7 mouse cellular contexts compared by ENCODE assay signal in genomic region chr8:70873364-70873985, GRCm38 (mm10). TPM values are rescaled to one million over a fixed set of nuclear protein-coding genes. Genes with fewer than 3 reads are reported as not detected.
A peak's percentile ranks its signal among the peaks of the same experiment; 100 is the strongest.
DNase-seq lines count a peak whose midpoint lies in the region; ATAC-seq and TF ChIP-seq lines count a peak whose summit lies in the region.

Ccdc124 (minus strand) TSS chr8:70873935.

- TF ChIP-seq CTCF in kidney, adult 2 months (conservative IDR thresholded peaks at IDR 0.05; ENCODE audit: insufficient read depth, insufficient read length, low read depth, low read length), result peak; percentile 81
- peak; percentile 95 for TF ChIP-seq CTCF in spleen, adult 2 months (IDR thresholded peaks at IDR 0.05; ENCODE audit: extremely low read depth, insufficient read depth, insufficient read length, insufficient replicate concordance)

- TF ChIP-seq POLR2A in kidney, adult 2 months (IDR thresholded peaks at IDR 0.05; ENCODE audit: low read depth, low read length), result peak; percentile 9
- peak; percentile 22 for TF ChIP-seq POLR2A in spleen, adult 2 months (IDR thresholded peaks at IDR 0.05; ENCODE audit: low read depth, low read length)

- WGBS in embryonic facial prominence, embryonic 12.5 days, result under 1% methylated on average over 46 of the region's 46 CpGs
- 1% methylated on average over 46 of the region's 46 CpGs for WGBS in kidney, adult 2 months
- 1% methylated on average over 46 of the region's 46 CpGs for WGBS in limb, embryonic 12.5 days
- 1% methylated on average over 46 of the region's 46 CpGs for WGBS in midbrain, embryonic 15.5 days
- 2% methylated on average over 43 of the region's 46 CpGs for WGBS in spleen, adult 2 months

- no peaks in the 10 kb centered on the region for H3K9me3 ChIP-seq in embryonic facial prominence, embryonic 12.5 days
- H3K9me3 ChIP-seq in limb, embryonic 12.5 days, result no peaks in the 10 kb centered on the region
- no peaks in the 10 kb centered on the region for H3K9me3 ChIP-seq in midbrain, embryonic 15.5 days

- ATAC-seq in embryonic facial prominence, embryonic 12.5 days (ENCODE audit: insufficient number of reproducible peaks, insufficient read depth, low FRiP score, low TSS enrichment), result peak; percentile 85
- ATAC-seq in limb, embryonic 12.5 days (ENCODE audit: insufficient number of reproducible peaks, insufficient read depth, low FRiP score, low TSS enrichment, low read depth), result peak; percentile 92
- peak; percentile 87 for ATAC-seq in midbrain, embryonic 15.5 days (replicated peaks)

- H3K4me2 ChIP-seq in embryonic facial prominence, embryonic 12.5 days (replicated peaks), result peak within 1 kb of the TSS; percentile 85
- H3K4me2 ChIP-seq in limb, embryonic 12.5 days, result peak within 1 kb of the TSS; percentile 79
- peak within 1 kb of the TSS; percentile 87 for H3K4me2 ChIP-seq in midbrain, embryonic 15.5 days

- H3K36me3 ChIP-seq in embryonic facial prominence, embryonic 12.5 days, result no peaks in the 10 kb centered on the region
- H3K36me3 ChIP-seq in kidney, adult 2 months (ENCODE audit: control insufficient read depth, insufficient read depth, low read length), result no peaks in the 10 kb centered on the region
- no peaks in the 10 kb centered on the region for H3K36me3 ChIP-seq in limb, embryonic 12.5 days
- no peaks in the 10 kb centered on the region for H3K36me3 ChIP-seq in midbrain, embryonic 15.5 days (replicated peaks)
- H3K36me3 ChIP-seq in spleen, adult 2 months (ENCODE audit: control insufficient read depth, insufficient read depth, low read length), result no peaks in the 10 kb centered on the region

- H3K27me3 ChIP-seq in embryonic facial prominence, embryonic 12.5 days, result no peaks in the 10 kb centered on the region
- H3K27me3 ChIP-seq in kidney, adult 2 months (replicated peaks; ENCODE audit: control insufficient read depth, insufficient read depth, low read length), result no peaks in the 10 kb centered on the region
- peaks cover 5% of the 10 kb centered on the region; the same call in 1 of the 2 replicates for H3K27me3 ChIP-seq in limb, embryonic 12.5 days
- no peaks in the 10 kb centered on the region for H3K27me3 ChIP-seq in midbrain, embryonic 15.5 days (replicated peaks)
- H3K27me3 ChIP-seq in spleen, adult 2 months (ENCODE audit: control insufficient read depth, insufficient read depth, low read length), result no peaks in the 10 kb centered on the region

- H3K27ac ChIP-seq in embryonic facial prominence, embryonic 12.5 days, result peak within 1 kb of the TSS; percentile 55
- peak within 1 kb of the TSS; percentile 91 for H3K27ac ChIP-seq in kidney, adult 2 months (ENCODE audit: insufficient read depth, low read depth, low read length)
- peak within 1 kb of the TSS; percentile 88 for H3K27ac ChIP-seq in limb, embryonic 12.5 days
- peak within 1 kb of the TSS; percentile 90 for H3K27ac ChIP-seq in midbrain, embryonic 15.5 days
- H3K27ac ChIP-seq in spleen, adult 2 months (ENCODE audit: insufficient read depth, low read length), result peak within 1 kb of the TSS; percentile 69

- H3K9ac ChIP-seq in embryonic facial prominence, embryonic 12.5 days, result peak within 1 kb of the TSS; percentile 75
- H3K9ac ChIP-seq in limb, embryonic 12.5 days (replicated peaks), result peak within 1 kb of the TSS; percentile 76
- peak within 1 kb of the TSS; percentile 49 for H3K9ac ChIP-seq in midbrain, embryonic 15.5 days

- H3K4me3 ChIP-seq in embryonic facial prominence, embryonic 12.5 days, result peak within 1 kb of the TSS; percentile 74
- peak within 1 kb of the TSS; percentile 65 for H3K4me3 ChIP-seq in kidney, adult 2 months (ENCODE audit: insufficient read depth, low read depth, low read length)
- peak within 1 kb of the TSS; percentile 89 for H3K4me3 ChIP-seq in limb, embryonic 12.5 days (replicated peaks)
- H3K4me3 ChIP-seq in midbrain, embryonic 15.5 days, result peak within 1 kb of the TSS; percentile 50
- H3K4me3 ChIP-seq in spleen, adult 2 months (ENCODE audit: extremely low read depth, insufficient read depth, insufficient read length), result peak within 1 kb of the TSS; percentile 75

- DNase-seq in adrenal gland, postnatal 25 days, result peak; percentile 97
- peak; percentile 96 to 97 for DNase-seq in heart, adult 18-20 months
- DNase-seq in kidney, adult 2 months, result peak; percentile 97
- peak; percentile 89 to 91 for DNase-seq in spleen, adult 2 months (ENCODE audit: low read depth in 1 of 2, low spot score in 2 of 2)

- H3K4me1 ChIP-seq in embryonic facial prominence, embryonic 12.5 days, result peaks cover 15% of the 10 kb centered on the region
- peaks cover 2% of the 10 kb centered on the region; the same call in 1 of the 2 replicates for H3K4me1 ChIP-seq in kidney, adult 2 months (ENCODE audit: control insufficient read depth, insufficient read depth, low read length)
- H3K4me1 ChIP-seq in limb, embryonic 12.5 days (replicated peaks), result peaks cover 21% of the 10 kb centered on the region
- peaks cover 35% of the 10 kb centered on the region for H3K4me1 ChIP-seq in midbrain, embryonic 15.5 days
- H3K4me1 ChIP-seq in spleen, adult 2 months (ENCODE audit: control insufficient read depth, insufficient read depth, insufficient read length), result peaks cover 6% of the 10 kb centered on the region

RNA-seq across cellular contexts. Expression of gene Ccdc124, which starts in this region (rescaled TPM):
- total RNA-seq in adrenal gland, postnatal 25 days (2021), result 54.6 and 57.5 TPM in 2 replicates
- 123 and 126 TPM in 2 replicates for polyA plus RNA-seq in embryonic facial prominence, embryonic 12.5 days (2016; fragmentation: Nextera tagmentation; extraction: Ambion mirVana)
- total RNA-seq in heart, adult 18-20 months (2021), result 10 to 100 TPM; 42.4 to 46.2 TPM
- polyA plus RNA-seq in kidney, adult 2 months (2012; rRNA removed), result 48.9 and 49.2 TPM in 2 replicates
- 119 and 127 TPM in 2 replicates for polyA plus RNA-seq in limb, embryonic 12.5 days (2016; fragmentation: Nextera tagmentation; extraction: Ambion mirVana)
- 173 and 180 TPM in 2 replicates for polyA plus RNA-seq in midbrain, embryonic 15.5 days (2015; fragmentation: Nextera tagmentation; extraction: Ambion mirVana)
- polyA plus RNA-seq in spleen, adult 2 months (2012; rRNA removed), result 26.5 and 34.9 TPM in 2 replicates

Comparison
In these comparisons a context has a peak if more than half of its experiments do, and no peak if none do; other contexts are left out.
1. Peak in every context shown above with its lines: DNase-seq, ATAC-seq, H3K4me3 ChIP-seq and H3K27ac ChIP-seq.